Mouse (Mus musculus): ENCODE measurements around the gene Clca3a1. TPM values are rescaled to one million over a fixed set of nuclear protein-coding genes. Genes with fewer than 3 reads are reported as not detected.

The Clca3a1 gene
- total and polyA plus RNA-seq, 2 experiments, result 2.6 to 5.0 TPM

GRCm38 (mm10) chr3:144681542-144681941 is 79.2 kb downstream of the Clca3a1 start:
- no peak for TF ChIP-seq POLR2A (IDR thresholded peaks at IDR 0.05; ENCODE audit: extremely low read depth, insufficient read depth, low read length)
- no peak for TF ChIP-seq CTCF (IDR thresholded peaks at IDR 0.05; ENCODE audit: low read depth, low read length)
- peaks cover 3% of the 10 kb centered on the region; the same call in 1 of the 2 replicates for H3K36me3 ChIP-seq (ENCODE audit: control insufficient read depth, insufficient read depth, low read length)
- WGBS, result 77% methylated on average over 5 of the region's 5 CpGs
- no peak overlapping the region for H3K9ac ChIP-seq (ENCODE audit: low read depth, low read length)
- H3K79me2 ChIP-seq (ENCODE audit: control insufficient read depth, insufficient read depth, low read length), result no peaks in the 10 kb centered on the region
- no peak for DNase-seq (ENCODE audit: extremely low read depth, low read depth, low spot score)
- H3K27ac ChIP-seq (replicated peaks; ENCODE audit: insufficient read depth, low read depth, low read length), result no peak overlapping the region
- no peaks in the 10 kb centered on the region for H3K27me3 ChIP-seq (ENCODE audit: control insufficient read depth, insufficient read depth, low read length)
- H3K4me1 ChIP-seq (ENCODE audit: control insufficient read depth, insufficient read depth, low read length), result no peaks in the 10 kb centered on the region
- no peak overlapping the region for H3K4me3 ChIP-seq (ENCODE audit: insufficient read depth, low read depth, low read length)

GRCm38 (mm10) chr3:144679701-144680159 is 81.0 kb downstream of the Clca3a1 start:
- TF ChIP-seq POLR2A (IDR thresholded peaks at IDR 0.05; ENCODE audit: extremely low read depth, insufficient read depth, low read length) (no peak), CTCF (IDR thresholded peaks at IDR 0.05; ENCODE audit: low read depth, low read length) (no peak)
- 90% methylated on average over 8 of the region's 8 CpGs for WGBS
- Histone ChIP-seq H3K9ac (ENCODE audit: low read depth, low read length) (no peak overlapping the region), H3K27me3 (ENCODE audit: control insufficient read depth, insufficient read depth, low read length) (no peaks in the 10 kb centered on the region), H3K4me3 (ENCODE audit: insufficient read depth, low read depth, low read length) (no peak overlapping the region), H3K4me1 (ENCODE audit: control insufficient read depth, insufficient read depth, low read length) (no peaks in the 10 kb centered on the region), H3K27ac (replicated peaks; ENCODE audit: insufficient read depth, low read depth, low read length) (no peak overlapping the region), H3K36me3 (ENCODE audit: control insufficient read depth, insufficient read depth, low read length) (peaks cover 2% of the 10 kb centered on the region; the same call in 1 of the 2 replicates), H3K79me2 (ENCODE audit: control insufficient read depth, insufficient read depth, low read length) (no peaks in the 10 kb centered on the region)
- no peak for DNase-seq (ENCODE audit: extremely low read depth, low read depth, low spot score)

Other genes starting within 250 kb of the Clca3a1 start
- 5.4 and 6.0 TPM in 2 replicates for gene Hs2st1, start 190.8 kb downstream of the Clca3a1 start, total RNA-seq (2014; rRNA removed)
- gene Hs2st1, start 190.8 kb downstream of the Clca3a1 start, polyA plus RNA-seq (2012; rRNA removed), result 1.9 and 2.0 TPM in 2 replicates
- 314 and 385 TPM in 2 replicates for gene Selenof, start 190.7 kb downstream of the Clca3a1 start, total RNA-seq (2014; rRNA removed)
- gene Selenof, start 190.7 kb downstream of the Clca3a1 start, polyA plus RNA-seq (2012; rRNA removed), result 176 and 235 TPM in 2 replicates
- 28.2 and 31.8 TPM in 2 replicates for gene Sh3glb1, start 40.6 kb downstream of the Clca3a1 start, total RNA-seq (2014; rRNA removed)
- 7.7 and 8.0 TPM in 2 replicates for gene Sh3glb1, start 40.6 kb downstream of the Clca3a1 start, polyA plus RNA-seq (2012; rRNA removed)
- gene Clca3a2, start 58.5 kb upstream of the Clca3a1 start, total RNA-seq (2014; rRNA removed), result 0.07 and 0.18 TPM in 2 replicates
- gene Clca3a2, start 58.5 kb upstream of the Clca3a1 start, polyA plus RNA-seq (2012; rRNA removed), result 0.23 TPM in 1 of 2 replicates, not detected in the other
- gene Clca3b, start 88.4 kb upstream of the Clca3a1 start, total RNA-seq (2014; rRNA removed), result not detected in 2 replicates
- 0.02 TPM in 1 of 2 replicates, not detected in the other for gene Clca3b, start 88.4 kb upstream of the Clca3a1 start, polyA plus RNA-seq (2012; rRNA removed)
- not detected in 2 replicates for gene Clca4b, start 171.6 kb upstream of the Clca3a1 start, total RNA-seq (2014; rRNA removed)
- gene Clca4b, start 171.6 kb upstream of the Clca3a1 start, polyA plus RNA-seq (2012; rRNA removed), result not detected in 2 replicates
- gene Clca4a, start 214.1 kb upstream of the Clca3a1 start, total RNA-seq (2014; rRNA removed), result not detected in 2 replicates
- 0.02 TPM in 1 of 2 replicates, not detected in the other for gene Clca4a, start 214.1 kb upstream of the Clca3a1 start, polyA plus RNA-seq (2012; rRNA removed)